13 mouse cellular contexts compared by ENCODE assay signal in the genomic region with DNA sequence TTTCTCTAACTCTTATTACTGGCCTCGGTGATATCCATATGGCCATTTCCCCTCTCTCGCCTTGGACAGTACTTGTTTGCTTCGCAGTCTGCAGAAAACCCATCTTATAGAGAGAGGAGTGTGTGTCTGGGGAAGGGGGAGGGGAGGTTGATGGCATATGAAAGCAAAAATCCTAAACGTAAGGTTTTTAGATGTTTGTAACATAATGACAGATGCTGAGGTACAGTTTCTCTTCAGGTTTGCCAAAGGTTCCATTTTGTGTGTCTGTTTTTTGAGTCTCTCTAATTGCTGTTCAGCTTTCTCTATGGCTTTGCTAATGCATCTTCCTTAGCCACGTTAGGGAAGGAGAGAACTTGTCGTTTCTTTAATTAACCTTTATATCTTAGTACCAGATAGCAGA.
"Had no signal": no experiment of that assay in that cellular context is flagged by ENCODE, and none has a peak within 500 bp of the region (broad histone marks: within the 10 kb centered on the region; RNA-seq: fewer than 3 reads in every experiment).

No protein-coding gene starts in this region.

- H3K36me3 ChIP-seq: liver, embryonic 13.5 days; midbrain, embryonic 12.5 days; midbrain, embryonic 15.5 days; neural tube, embryonic 12.5 days; neural tube, embryonic 15.5 days had no signal

- H3K9ac ChIP-seq: liver, embryonic 13.5 days; lung, embryonic 14.5 days; midbrain, embryonic 12.5 days; midbrain, embryonic 15.5 days; neural tube, embryonic 12.5 days; neural tube, embryonic 15.5 days had no signal

- H3K4me3 ChIP-seq: liver, embryonic 13.5 days; midbrain, embryonic 12.5 days; midbrain, embryonic 15.5 days; neural tube, embryonic 12.5 days; neural tube, embryonic 15.5 days had no signal

- H3K27ac ChIP-seq: kidney, postnatal 0 days; liver, embryonic 13.5 days; macrophage; midbrain, embryonic 12.5 days; midbrain, embryonic 15.5 days; neural tube, embryonic 12.5 days; neural tube, embryonic 15.5 days had no signal

- DNase-seq: kidney, adult 2 months; kidney, postnatal 25 days; liver, embryonic 13.5 days; lung, embryonic 14.5 days; thymus, adult 18-20 months; thymus, postnatal 36 days had no signal

- H3K4me1 ChIP-seq: liver, embryonic 13.5 days; midbrain, embryonic 12.5 days; midbrain, embryonic 15.5 days; neural tube, embryonic 12.5 days; neural tube, embryonic 15.5 days had no signal

- H3K27me3 ChIP-seq: liver, embryonic 13.5 days; midbrain, embryonic 12.5 days; midbrain, embryonic 15.5 days; neural tube, embryonic 12.5 days; neural tube, embryonic 15.5 days had no signal

- ATAC-seq: lung, postnatal 0 days; midbrain, embryonic 15.5 days had no signal

- H3K9me3 ChIP-seq: liver, embryonic 13.5 days; midbrain, embryonic 12.5 days; midbrain, embryonic 15.5 days; neural tube, embryonic 12.5 days; neural tube, embryonic 15.5 days had no signal

- H3K4me2 ChIP-seq: liver, embryonic 13.5 days; lung, embryonic 14.5 days; midbrain, embryonic 12.5 days; midbrain, embryonic 15.5 days; neural tube, embryonic 12.5 days; neural tube, embryonic 15.5 days had no signal
